Mouse (Mus musculus) cerebral cortex, adult 2 months (tissue): ENCODE measurements around the gene Kcnk10.

ENCODE experiments used
- WGBS: fragments of 180-500 bp; shearing (Covaris S2); methylation state at CpG from one replicate; pipeline ENCODE4 v1.1.7; 2018; 5-methylcytosine and 5-hydroxymethylcytosine counted together

Gene Kcnk10

DNA sequence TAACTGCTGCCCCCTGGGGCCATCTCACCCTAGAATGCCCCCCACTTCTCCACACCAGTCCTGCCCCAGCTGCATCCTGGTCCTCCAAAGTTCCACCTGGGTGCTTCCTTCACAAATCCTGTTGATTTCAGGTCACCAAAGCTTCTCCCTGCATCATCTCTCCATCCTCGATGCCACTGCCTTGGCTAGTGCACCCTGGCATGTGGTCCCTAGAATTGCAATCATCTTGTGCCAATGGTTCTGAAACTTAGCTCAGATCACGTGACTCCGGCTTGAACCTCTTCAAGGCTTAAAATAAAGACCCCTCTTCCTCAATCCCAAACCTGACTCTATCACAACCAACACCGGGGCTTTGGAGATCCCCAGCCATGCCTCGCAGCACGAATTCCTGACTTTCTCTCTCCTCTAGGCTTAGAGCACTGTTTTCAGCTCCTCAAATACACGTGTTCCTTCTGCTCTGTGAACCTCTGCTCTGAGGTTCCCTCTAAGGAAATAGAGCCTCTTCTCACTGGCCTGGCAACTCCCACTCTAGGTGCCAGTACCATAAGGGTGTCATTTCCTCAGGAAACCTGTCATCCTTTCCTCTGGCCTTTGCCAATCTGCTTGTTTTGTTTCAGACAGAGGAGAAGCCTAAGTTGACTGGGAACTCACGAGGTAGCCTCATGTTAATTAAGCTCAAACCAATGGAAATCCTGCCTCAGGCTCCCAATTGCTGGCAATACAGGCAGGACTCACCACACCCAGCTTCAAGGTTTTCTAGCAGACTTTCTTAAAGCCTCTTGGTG is 6.0 kb downstream of the Kcnk10 start:
- 24% methylated on average over 8 of the region's 8 CpGs for WGBS

DNA sequence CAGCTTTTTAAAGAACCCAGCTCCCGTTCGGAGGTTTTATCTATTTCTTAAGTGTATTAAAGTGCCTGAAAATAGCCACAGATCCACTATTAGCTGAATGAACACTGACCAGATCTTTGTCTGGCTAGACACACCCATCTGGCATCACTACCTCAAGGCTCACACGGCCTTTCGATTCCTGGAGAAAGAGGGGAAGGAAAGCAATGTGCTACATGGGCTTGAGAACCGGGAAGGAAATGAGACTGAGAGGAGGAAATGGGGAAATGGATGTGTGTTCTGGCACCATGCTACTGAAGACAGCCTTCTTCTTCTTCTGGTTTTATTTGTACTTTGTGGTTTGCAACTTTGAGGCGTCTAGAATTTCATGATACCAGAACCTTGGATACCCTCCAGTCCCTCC is 8.7 kb downstream of the Kcnk10 start:
- WGBS, result 64% methylated on average over 6 of the region's 6 CpGs

DNA sequence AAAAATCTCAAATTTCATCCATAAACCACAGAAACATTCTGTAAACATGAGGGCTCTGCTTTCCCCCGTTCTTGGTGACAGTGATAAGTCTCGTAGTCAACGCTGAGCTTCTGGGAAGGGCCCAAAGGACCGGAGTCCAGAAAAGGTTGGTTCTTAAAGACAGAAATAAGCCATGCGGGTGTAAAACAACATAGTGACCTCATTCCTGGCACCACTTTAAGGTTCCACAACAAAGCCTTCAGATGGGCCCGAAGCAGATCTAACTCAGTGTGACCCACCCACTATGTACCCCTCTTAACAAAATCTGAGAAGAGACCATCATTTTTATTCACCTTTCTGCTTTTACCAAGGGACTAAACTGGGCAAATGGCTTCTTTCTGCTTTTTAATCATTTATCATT is 10.2 kb downstream of the Kcnk10 start:
- 62% methylated on average over 6 of the region's 6 CpGs for WGBS

DNA sequence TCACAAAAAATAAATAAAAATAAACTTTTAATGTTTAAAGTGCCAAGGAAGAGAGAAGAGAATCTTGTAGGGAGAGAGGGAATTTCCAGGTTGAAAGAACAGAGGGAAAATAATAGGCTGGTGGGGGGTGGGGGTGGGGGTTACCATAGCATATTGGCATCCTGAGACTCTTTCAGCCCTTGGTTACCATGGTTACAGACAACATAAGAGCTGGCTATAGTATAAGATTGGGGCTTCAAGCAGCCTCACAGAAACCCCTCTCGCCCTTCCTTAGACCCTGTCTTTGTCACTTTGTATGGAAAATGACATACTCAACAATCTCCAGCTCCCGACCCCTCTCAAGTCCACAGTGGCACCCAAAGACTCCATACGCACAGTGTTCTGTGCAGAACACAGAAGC is 13.7 kb downstream of the Kcnk10 start:
- WGBS, result 68% methylated on average over 3 of the region's 3 CpGs

DNA sequence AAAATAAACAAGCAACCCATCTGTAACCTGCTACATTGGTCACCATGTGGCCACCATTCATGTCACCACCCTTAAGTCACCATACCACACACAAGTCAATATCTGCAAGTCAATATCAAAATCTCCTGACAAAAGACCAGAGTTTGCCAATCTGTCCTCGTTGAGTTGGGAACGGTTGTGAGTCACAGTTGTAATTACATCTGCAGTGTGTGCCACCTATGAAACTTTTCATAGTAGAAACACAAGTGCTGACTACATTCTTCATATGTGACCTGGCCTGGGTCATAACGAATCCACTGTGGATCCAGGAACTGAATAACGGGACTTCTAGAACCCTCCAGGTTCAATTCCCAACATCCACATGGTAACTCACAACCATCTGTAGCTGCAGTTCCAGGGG is 14.8 kb downstream of the Kcnk10 start:
- 60% methylated on average over 4 of the region's 4 CpGs for WGBS

DNA sequence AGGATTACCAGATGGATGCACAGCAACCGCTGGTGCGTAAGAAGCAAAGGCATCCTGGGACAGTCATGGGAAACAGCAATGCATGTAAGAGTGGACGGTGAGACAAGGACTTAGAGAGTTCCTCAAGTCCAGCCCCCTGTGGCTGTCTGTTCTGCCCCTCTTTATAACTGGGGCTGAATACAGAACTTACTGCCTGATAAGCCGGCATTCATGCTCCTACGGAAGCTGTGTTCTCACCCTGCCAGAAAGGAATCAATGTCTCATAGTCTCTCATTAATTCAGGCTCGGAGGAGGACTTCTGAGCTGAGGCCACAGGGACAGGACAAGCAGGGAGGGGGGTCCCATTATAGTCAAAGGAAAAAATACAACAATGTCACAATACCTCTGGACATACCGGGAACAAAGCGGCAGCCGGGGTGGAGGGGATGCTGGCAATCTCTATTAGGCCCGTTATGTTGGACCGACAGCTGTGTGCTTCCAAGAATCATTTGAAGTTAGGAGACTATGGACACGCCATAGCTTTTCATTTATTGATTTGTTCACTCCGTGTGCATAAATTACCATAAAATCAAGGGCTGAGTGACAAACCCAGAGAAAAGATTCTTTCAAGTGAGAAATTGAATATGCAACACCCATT is 15.7 kb downstream of the Kcnk10 start:
- 59% methylated on average over 13 of the region's 13 CpGs for WGBS

DNA sequence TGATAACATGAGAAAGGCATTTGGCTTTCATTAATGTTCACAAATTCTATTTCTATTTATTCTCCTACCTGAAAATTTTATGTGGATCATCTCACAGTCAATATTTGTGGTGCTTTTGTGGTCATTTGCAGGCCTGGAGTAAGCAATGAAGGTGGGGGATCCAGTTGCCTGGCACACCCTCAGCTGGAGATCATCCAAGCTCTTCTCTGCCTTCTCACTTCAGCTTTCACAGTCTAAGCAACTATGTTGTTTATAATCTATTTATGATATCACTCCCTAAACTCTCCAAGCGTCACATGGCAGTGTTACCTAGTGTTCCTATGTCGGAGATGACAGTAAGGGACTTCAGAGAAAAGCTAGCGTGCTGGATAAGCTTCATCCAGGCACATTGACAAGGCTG is 18.1 kb downstream of the Kcnk10 start:
- WGBS, result 82% methylated on average over 3 of the region's 3 CpGs

DNA sequence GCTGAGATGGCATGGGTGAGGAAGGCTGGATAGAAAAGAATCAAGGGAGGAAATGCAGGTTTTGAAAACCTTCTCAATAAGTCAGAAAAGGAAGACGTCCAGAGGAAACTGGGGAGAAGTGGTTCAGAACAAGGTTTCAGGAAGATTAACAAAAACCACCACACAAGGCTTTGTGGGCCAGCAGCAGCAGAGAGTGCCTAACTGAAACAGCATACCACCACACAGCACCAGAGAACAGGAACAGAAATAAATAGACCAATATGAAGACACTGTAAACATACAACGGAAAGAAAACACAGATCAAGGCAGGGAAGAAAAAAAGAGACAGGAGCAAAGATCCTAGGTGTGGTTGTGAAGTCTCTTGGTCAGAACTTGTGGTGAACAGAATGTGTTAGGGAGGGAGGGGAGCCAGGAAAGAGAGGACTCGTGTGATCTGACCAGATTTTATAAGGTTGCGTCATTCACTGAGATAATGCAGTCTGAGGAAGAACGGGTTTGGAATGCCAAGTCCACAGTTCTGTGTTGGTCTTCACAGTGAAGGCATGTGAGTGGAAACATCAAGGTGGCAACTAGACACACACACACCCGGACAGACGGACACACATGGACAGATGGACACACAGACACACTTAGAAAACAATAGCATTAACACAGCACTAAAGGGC is 21.0 kb downstream of the Kcnk10 start:
- 71% methylated on average over 7 of the region's 7 CpGs for WGBS

DNA sequence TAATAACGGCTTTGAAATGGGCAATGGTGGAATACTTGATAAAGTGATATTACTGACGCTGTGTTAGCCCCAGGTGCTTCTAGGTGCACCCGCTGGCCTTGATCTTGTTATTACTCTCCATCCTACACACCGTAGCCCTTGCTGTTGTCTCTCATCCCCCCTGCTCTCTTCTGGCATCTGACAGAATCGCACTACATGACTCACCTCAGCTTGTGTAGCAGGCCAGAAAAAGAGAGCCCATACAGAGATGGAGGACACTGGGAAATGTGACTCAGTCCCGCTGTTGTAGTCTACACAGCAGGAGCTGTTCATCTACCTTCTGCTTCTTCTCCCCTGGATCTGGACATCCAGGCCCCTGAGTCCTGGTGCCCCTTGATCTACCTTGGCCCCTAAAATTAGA is 28.1 kb downstream of the Kcnk10 start:
- 88% methylated on average over 6 of the region's 6 CpGs for WGBS

DNA sequence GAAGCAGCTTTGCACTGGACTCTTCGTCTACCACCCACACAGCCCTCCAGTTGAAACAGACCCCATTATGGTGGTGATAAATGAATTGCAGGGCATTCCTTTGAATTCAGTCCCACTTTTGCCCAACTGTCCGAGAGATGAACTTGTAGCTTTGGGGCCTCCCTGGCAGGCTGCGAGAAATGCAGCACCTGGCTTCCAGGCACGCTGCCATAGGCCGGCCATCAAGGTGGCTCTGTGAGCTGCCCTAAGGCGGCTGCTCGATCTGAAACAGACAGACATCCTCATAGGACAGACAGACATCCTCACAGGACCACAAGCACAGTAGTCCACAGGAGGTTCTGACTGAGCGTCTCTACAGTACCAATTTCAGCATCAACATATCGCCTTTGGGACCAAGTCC is 30.0 kb downstream of the Kcnk10 start:
- WGBS, result 80% methylated on average over 9 of the region's 9 CpGs

DNA sequence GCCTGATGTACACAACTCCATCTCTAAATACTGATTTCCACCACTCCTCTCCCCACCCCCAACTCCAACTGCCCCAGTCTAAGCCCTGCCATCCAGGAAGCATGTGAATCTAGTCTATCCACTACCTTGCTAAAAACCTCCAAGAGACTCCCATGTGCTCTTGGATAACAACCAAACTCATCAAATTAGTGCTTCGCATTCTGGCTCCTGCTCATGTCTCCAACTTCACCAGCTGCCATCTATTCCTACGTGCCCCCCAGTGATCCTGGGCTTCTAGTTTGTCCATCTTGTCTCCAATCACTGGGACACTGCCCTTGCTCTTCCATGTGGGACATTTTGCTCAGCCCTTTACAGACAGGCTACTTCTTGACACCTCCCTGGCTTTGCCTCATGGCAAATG is 32.2 kb downstream of the Kcnk10 start:
- WGBS, result 57% methylated on average over 2 of the region's 2 CpGs

DNA sequence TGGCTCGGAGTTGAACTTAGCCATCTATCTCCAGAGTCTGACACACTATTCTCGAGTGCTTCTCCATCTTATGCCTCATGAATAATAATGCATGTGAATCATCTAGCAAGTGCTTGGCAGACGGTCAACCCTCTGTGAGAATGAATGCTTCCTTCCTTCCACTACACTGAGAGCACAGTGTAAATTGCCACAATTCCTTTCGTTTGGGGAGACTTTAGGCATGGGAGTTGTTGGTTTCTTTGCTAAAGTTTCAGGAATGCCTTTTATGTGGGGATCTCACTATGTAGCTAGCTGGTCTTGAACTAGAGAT is 32.9 kb downstream of the Kcnk10 start:
- WGBS, result 20% methylated on average over 4 of the region's 4 CpGs

DNA sequence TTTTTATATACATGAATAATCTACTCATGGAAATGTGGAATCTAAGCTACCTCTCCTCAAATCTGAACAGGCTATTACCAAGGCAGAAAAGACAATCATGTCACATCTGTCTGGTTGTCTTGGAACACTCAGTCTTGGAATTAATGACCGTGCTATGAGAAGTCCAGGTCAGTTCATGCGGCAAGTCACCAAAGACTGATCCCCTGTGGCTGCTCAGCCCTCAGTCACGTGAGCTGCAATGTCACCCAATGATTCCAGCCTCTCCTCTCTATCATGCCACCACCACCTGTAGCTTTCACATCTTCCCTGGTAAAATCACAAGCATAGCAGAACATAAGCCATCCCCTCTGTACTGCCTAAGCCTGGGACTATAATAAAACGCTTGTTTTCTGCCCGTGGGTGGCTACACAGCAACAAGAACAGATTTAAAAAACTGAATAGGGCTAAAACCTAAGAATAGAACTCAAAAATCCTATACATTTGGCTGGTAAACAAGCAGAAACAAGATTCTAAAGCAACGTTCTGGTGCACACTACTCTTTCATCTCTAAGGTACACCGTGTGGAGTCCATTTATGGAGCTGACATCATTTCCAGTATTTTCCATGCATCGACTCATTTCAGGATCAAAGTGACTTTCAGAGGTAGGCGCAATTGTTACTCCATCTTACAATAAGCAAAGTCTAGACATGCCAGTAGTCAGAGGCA is 33.4 kb downstream of the Kcnk10 start:
- WGBS, result 43% methylated on average over 9 of the region's 9 CpGs

DNA sequence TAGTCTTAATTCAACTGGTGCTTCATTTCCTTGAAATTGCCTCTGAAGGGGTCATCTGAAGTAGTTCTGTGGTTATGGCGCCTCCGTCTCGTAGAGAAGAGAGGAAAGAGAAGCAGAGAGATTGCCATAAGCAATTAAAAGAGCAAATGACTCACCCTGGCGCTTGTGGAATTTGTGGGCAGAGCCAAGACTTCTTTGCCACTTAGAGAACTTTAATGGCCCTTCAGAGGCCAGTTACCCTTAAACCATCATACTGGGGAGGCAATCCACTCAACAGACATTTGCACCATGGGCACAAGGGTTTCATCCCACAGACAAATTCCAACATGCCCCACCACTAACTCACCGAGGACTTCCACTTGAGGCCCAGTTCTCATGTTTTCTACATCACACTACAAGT is 41.4 kb downstream of the Kcnk10 start:
- 59% methylated on average over 5 of the region's 5 CpGs for WGBS

DNA sequence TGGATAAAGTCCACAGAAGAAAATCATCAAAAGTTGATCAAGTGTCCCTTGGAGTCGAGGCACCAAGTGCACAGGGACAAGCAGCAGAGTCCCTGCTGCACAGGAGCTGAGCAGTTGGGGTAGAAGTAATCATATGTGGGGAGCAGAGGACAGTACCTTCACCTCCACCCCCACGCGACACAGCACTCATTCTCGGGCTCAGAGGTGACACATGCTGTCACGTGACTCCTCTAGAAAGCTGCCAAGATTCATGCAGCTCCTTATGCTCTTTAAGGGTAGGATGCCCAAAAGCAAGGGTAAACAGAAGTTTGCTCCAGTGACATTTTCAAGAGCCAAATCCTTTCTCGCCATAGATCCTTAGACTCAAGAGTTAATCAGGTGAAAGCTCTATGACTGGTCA is 42.1 kb downstream of the Kcnk10 start:
- WGBS, result 47% methylated on average over 6 of the region's 6 CpGs

DNA sequence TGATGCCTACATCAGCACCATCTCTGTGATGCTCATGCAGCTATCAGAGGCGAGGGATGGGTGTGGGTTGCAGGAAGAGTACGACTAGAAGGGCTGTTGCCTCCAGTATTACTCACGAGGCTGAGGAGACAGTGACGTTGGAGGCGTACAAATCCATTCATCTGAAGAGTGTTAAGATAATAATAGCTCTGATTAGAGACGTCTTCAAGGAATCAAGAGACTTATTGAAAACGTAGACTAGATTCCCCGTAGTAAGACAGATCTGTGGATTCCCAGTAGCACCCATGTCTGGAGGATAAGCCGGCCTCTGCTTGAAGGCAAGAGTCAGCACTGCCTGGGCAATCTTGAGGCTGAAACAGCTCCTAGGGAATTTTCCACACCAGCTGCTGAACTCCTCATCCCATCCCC is 42.6 kb downstream of the Kcnk10 start:
- 48% methylated on average over 9 of the region's 9 CpGs for WGBS

DNA sequence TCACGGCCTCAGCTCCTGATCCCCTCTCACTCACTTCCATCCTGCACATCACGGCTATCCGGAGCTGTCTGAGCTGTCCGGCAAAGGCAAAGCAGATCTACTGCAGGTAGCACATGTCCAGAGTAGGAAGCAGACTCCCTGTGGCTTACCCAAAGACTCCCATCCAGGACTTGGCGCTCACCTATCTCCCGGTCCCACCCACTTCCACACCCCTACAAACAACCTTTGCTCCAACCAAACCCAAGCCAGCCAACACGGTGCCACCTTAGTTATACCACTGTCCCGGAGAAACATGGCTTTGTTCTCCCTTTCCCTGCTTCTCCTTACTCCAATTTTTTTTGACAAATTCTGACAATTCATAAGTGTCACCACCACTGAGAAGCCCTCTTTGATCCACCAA is 49.5 kb downstream of the Kcnk10 start:
- WGBS, result 94% methylated on average over 8 of the region's 8 CpGs

DNA sequence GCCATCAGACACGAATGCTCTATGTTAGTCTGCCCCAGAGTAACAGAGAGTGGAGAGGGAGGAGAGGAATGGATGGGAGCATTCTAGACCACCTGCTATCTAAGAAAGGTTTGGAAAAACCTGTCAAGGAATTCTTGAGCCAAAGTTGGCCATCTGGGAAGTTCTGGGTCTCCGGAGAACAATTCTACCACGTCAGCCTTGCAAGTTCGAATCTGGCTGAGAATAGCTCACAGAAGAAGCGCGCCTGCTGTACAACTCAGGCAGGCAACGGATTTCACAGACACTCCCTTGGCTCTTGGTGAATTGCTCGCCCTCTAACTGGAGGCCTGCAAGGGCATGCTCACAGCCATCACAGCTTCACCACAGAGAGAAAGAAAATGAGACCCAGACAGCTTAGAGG is 52.7 kb downstream of the Kcnk10 start:
- 49% methylated on average over 8 of the region's 8 CpGs for WGBS

DNA sequence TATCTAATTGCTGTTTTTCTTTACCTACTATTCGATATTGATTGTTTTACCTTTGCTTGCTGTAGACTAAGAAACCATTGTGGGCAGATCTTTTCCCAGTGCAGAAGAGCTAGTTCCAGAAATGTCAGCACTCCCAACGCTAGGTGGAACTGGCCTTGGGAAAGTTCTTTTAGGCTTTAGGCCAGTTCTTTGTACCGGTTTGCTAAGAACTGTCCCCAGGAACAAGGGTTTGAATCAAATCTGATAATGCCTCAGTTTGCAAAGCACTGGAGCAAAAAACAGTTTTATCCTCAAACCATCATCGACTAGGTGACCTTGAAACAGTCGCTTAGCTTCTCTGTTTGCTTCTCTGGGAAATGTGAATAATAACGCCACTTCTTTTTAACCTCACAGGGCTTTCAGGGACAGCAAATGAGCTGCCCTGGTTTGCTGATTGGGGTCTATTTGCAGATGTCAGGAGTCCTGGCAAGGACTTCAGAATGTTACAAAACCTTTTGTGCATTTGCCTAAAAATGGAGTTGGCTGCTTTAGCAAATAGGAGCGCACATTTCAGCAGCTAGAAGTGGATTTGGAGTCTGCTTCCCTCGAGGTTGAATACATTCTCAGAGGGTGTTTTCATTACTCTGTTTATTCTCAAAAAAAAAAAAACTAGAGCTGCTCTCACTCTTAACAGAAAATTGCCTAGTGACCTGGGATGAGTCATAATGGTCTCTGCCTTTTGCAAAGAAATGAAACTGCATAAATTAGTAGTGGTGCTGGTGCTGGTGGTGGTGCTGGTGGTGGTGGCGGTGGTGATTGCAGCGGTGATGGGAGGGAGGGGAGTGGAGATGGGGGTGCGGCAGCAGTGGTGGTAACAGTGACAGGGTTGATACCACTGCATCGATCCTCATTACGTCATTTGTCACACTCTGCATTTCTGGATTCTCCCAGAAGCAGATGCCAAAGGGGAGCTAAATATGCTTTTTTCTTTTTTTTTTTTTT is 53.5 kb downstream of the Kcnk10 start:
- 41% methylated on average over 13 of the region's 13 CpGs for WGBS

DNA sequence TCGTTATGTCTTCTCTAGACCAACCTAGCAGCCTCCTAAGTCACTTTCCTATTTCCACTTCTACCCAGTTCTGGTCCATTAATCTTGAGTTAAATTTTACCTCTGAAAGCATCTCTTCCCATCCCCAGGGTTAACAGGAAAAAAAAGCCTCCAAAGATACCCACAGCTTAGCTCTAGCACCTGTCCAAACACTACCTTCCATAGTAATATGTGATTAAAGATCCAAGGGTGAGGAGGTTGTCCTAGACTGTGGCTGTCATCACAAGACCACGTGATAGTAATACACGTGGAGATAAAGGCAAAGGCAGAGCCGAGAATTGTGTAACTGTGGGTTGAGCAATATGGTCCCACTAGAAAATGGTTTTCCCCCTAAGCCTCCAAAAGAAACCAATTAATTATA is 56.8 kb downstream of the Kcnk10 start:
- 73% methylated on average over 4 of the region's 4 CpGs for WGBS

DNA sequence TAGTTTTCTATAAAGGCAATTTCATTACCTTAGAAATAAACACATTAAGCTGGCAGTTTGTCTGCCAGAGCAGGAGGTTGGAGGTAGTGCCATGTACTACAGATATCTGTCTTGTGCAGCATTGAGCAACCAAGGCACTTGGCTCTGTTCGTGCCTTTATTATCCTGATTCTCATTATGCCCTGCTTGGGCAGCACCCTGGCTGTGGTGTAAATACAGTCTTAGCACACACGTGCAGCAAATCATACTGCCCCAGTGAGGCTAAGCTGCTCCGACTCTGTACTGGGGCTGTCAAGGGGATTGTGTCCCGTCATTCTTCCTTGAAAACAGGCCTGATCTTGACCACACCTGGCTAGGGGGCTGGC is 57.6 kb downstream of the Kcnk10 start:
- 75% methylated on average over 4 of the region's 4 CpGs for WGBS
